Mouse (Mus musculus): ENCODE results near the gene Wwox.

Gene Wwox

DNA sequence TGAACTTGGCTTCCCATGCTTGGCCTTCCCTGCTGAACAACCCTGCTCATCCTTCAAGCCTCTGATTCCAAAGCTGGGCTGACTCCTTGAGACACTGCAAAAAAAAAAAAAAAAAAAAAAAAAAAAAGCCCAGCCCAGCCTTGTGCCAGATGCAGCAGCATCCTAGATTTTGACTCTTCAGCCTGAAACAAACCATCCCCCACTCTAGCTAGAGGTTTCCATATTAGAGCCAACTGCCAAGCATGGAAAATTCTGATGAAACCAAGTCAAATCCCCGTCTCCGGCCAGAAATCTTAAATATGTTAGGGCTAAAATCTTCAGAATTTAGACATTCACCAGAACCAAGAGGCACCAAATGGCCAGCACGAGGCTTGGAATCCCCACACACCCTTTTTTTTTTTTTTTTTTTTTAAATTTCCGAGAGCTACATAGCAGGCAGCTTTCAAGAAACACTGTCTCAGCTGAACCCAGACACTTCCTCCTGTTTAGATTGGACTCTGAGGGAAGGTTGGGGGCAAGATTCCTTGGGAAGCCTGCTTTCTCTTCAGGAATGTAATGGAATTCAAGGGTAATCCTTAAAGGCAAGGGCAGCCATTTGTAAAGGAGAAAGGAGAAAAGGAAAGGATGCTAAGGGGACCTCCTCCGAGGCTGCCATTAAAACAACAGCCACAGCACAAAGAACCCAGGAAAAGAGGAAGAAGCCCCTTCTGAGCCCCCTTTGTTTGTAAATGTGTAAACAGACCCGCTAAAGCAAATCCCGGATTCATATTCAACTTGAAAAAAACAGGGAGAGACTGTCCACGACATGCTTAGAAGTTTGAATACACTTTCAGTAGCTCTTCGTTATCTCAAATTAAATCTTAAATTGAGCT is 570.7 kb downstream of the Wwox start:
- DNase-seq (ENCODE audit: low read depth, low spot score), result no peak

DNA sequence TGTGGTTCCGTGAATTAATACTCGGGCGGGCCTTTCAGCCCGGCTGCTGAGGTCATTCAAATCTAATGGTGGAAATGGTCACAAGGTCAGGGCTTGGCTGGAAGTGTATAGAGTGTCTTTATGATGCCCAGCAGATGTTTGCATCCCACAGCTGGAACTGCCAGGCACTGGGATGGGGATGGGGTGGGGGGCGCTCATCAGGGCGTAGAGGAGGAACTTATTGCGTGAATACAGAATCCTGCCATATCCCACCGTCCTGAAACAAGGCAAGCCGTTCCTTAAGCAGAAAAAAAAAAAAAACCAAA is 571.3 kb downstream of the Wwox start:
- no peak for DNase-seq (ENCODE audit: low read depth, low spot score)

- no peak for DNase-seq (ENCODE audit: low read depth, low spot score)
Measured at GRCm38 (mm10) chr8:115019661-115020060, 580.2 kb downstream of the Wwox start.

DNA sequence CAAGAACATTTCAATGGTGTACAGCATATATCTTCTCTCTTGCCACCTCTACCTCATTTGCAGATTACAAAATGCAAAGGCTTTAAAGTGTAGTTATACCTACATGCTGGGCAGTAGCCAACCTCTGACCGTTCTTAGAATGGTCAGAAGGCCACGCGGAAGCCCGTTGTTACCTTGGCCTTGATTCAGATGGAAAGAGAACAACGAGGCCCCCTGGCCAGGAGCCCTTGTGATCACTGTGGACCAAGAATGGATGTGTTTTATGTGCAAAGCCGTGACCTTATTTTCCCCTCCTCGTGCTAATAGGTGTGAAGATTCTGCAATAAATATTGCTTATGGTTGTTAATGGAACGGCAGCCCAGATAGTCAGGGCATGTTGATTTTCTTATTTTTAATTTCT is 582.3 kb downstream of the Wwox start:
- no peak for DNase-seq (ENCODE audit: low read depth, low spot score)

DNA sequence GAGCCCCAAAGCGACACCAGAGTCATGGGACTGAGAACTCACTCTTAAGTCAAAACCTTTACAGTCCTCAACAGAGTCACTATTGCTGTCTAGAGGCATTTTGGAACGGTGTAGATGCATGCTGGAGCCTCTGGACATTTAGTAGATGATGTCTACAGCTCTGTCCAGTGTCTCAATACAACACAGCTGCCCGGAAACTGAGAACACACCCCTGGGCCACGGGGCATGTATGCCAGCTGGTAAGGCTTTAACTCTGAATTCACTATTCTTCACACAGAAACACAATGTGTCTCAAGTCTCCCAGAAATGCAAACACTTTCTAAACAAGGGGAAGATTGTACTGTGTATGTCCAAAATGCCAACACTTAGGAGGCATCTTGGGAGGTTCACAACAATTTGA is 584.6 kb downstream of the Wwox start:
- no peak for DNase-seq (ENCODE audit: low read depth, low spot score)

DNA sequence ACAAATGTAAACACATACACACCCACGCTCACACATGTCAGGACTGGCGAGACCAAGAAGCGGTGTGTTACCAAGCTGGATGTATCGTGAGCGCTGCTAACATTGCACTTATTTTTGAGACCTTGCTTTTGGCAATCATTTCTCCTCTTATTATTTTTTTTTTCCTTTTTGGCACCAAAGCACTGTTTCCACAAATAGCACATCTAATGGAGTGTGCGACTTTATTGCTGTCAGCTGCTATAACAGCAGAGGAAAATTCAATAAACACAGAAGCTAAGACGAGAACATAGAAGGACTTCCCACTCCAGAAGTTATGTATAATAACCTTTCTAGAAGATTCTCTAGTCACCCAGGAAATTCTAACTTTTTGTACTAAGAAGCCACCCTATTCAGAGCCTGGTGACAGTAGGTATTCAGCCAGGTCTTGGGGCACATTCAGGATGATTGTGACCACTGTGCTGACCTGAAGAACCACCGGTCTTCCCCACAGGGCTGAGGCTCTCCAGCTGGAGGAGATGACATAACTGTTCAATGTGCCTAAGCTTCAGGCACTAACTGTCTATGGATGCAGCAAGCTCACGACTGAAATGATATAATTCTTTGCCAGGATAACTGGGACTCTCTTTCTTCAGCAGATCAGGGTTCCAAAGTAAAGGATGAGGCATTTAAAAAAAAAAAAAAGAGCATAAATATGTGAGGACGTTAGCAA is 586.1 kb downstream of the Wwox start:
- no peak for DNase-seq (ENCODE audit: low read depth, low spot score)

DNA sequence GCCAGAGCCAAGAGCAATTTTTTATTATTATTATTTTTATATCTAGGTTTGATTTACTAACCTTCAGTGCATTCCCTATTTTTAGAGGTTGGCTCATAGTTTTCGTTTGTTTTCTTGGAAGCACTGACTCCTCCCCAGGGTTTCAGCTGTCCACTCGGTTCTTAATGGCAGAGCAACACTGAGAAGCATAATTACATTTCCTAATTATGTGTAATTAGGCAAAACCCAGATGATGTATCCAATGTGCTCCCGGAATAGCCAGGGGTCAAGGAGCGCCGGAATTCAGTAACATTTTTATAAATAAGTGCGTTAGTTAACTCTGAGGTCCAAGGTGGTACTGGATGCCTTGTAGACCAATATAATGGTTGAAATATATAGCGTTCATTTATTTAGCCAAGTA is 586.7 kb downstream of the Wwox start:
- no peak for DNase-seq (ENCODE audit: low read depth, low spot score)

DNA sequence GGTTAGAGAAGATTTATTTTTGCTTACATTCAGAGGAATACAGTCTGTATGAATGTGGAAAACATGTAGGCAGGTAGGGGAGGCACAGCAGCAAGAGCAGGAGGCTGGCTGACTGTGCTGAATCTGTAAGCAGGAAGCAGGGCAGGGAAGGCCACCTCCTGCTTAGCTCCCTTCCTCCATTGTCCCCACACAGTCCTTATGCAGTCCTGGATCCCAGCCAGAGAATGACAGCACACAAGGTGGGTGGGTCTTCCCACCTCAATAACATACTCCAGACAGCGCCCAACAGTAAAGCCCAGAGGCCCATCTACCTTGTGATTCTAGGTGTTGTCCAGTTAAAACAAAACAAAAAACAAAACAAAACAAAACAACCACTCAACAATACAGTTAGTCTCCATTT is 593.7 kb downstream of the Wwox start:
- no peak for DNase-seq (ENCODE audit: low read depth, low spot score)

DNA sequence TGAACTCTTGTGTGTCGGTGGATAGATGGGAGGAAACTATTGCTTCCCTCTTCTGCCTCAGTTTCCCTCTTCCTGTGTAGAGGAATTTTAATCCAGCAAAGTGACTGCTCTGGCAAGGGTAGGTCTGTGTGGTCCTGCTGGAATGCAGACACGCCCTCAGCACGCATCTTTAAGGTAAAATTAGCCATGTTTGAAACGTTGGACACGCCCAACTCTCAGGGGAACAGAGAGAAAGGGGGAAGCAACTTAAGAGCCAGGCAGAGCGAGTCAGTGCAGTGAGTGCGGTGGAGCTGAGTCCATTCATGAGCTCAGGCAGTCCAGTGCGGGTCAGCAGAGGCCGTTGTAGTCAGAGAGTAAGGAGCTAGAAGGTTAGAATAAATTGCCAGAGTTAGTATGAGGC is 596.6 kb downstream of the Wwox start:
- DNase-seq (ENCODE audit: low read depth, low spot score), result no peak

GRCm38 (mm10) chr8:115038426-115038825 is 599.0 kb downstream of the Wwox start:
- DNase-seq (ENCODE audit: low read depth, low spot score), result no peak

DNA sequence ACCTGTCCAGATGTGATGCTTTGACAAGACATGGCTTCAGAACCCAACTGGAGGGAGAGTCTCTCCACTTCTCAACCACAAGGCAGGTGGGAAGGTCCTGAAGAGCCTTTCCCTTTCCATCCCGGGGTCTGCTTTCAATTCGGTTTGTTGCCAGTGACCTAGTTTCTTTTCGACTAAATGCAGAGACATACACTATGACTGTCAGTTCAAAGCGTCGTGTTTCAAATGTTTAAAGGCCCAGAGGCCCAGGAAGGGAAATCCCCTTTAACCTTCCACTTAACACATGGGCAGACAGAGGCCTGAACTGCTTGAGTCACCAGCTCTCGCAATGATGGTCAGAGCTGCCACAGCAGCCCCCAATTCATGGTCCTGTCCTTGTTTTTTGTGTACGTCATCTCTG is 606.3 kb downstream of the Wwox start:
- no peak for DNase-seq (ENCODE audit: low read depth, low spot score)

DNA sequence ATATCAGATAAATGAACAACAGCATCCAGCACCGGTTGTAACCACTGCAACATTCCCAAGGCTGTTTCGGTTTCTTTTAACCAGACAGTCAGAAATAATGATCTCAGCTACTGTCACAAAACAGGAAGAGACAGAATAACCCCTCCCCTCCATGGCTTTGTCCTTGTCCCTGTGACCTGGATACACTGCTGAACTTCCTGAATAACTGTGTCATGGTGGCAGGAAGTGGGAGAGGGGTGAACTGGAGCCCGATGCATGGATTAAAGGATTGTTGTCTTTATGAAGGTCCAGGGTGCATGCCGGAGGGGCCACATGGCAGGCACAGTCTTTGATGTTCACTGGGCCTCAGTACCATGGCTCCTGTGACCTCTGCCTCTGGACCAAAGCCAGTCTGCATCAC is 607.0 kb downstream of the Wwox start:
- no peak for DNase-seq (ENCODE audit: low read depth, low spot score)

- DNase-seq (ENCODE audit: low read depth, low spot score), result no peak
Measured at GRCm38 (mm10) chr8:115058193-115058835, 618.9 kb downstream of the Wwox start.

- DNase-seq (ENCODE audit: low read depth, low spot score), result no peak
Measured at GRCm38 (mm10) chr8:115063623-115064022, 624.2 kb downstream of the Wwox start.

- no peak for DNase-seq (ENCODE audit: low read depth, low spot score)
Measured at GRCm38 (mm10) chr8:115064691-115065090, 625.2 kb downstream of the Wwox start.

DNA sequence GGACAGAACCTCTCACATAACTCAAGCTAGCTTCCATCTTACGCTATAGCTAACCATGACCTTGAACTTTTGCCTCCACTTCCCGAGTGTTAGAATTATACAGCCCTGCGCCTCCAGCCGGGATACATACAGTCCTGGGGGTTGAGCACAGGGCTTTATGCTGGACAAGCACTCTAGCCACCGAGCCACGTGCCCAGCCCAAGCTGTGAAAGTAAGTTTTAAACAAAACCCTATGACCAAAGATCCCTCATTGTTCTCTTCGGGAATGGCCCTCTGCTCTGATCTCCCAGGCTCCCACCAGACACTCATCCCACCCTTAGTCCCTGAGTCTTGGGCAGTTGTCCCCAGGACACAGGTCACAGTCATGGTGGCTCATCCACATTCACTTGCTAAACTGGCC is 625.9 kb downstream of the Wwox start:
- no peak for DNase-seq (ENCODE audit: low read depth, low spot score)

GRCm38 (mm10) chr8:115066550-115067058 is 627.1 kb downstream of the Wwox start:
- no peak for DNase-seq (ENCODE audit: low read depth, low spot score)

- DNase-seq (ENCODE audit: low read depth, low spot score), result no peak
Measured at GRCm38 (mm10) chr8:115068723-115069122, 629.3 kb downstream of the Wwox start.

- DNase-seq (ENCODE audit: low read depth, low spot score), result no peak
Measured at GRCm38 (mm10) chr8:115070225-115070624, 630.8 kb downstream of the Wwox start.

DNA sequence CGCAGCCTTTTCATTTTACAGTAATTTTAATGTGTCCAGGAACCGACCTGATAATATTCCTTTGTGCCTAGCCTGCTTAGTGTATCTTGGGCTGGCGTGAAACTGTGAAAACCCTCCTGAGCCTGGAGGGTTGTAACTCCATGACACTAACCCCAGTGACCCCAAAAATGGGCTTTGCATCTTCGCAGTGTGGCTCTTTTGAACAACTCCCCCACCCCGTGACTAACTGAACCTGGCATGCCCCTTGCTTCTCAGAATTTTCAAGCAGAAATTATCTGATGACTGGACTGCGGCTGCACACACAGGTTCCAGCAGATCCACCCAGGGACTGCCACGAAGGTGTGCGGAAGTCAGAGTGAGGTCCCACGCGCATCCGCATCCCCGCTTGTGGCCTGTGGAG is 631.8 kb downstream of the Wwox start:
- no peak for DNase-seq (ENCODE audit: low read depth, low spot score)

DNA sequence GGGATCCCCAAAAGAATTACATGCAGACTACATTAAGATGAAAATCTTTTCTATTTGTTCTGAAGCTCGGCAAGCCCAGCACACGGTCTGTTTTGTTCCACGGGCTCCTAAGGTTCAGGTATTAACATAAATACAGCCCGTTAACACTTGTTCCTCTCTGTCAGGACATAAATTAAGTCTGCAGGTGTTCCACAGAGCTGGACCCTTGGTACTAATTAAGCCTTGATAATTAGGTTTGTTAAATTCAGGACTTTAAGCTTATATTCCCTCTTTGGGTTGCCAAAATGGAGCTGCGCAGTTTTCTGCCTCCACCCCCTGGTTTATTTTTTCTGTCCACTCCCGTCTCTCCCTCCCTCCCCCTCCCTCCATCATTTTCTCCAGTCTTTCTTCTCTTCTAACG is 638.8 kb downstream of the Wwox start:
- no peak for DNase-seq (ENCODE audit: low read depth, low spot score)

- DNase-seq (ENCODE audit: low read depth, low spot score), result no peak
Measured at GRCm38 (mm10) chr8:115081302-115082207, 642.1 kb downstream of the Wwox start.

All from c-Kit-negative CD71-positive TER-119-positive erythroid progenitor cells, embryonic 14.5 days (primary cell).